Mouse (Mus musculus) testis, adult 2 months (tissue): ENCODE measurements at regions not wholly inside any gene's neighbourhood (a gene's known extent, or its start where the extent isn't known, plus 50 kb on each side); places are given as distances from the start of the nearest gene placed in this dataset.

Source experiments
- H3K27ac ChIP-seq: fragments of 200-500 bp; 2 replicates; pipeline ENCODE4 v1.5.1; 2012; ENCODE audit warnings: low read depth, low read length; ENCODE audit not compliant: control insufficient read depth, insufficient read depth
- H3K27me3 ChIP-seq: fragments of 200-500 bp; 2 replicates; pipeline ENCODE4 v1.6.1; 2012; ENCODE audit warnings: mild to moderate bottlenecking, low read length, moderate library complexity; ENCODE audit not compliant: control insufficient read depth, insufficient read depth
- H3K36me3 ChIP-seq: fragments of 200-500 bp; 2 replicates; pipeline ENCODE4 v1.6.1; 2012; ENCODE audit warnings: mild to moderate bottlenecking, low read length; ENCODE audit not compliant: control insufficient read depth, insufficient read depth
- H3K4me1 ChIP-seq: fragments of 200-500 bp; 2 replicates; pipeline ENCODE4 v1.6.1; 2012; ENCODE audit warnings: low read length; ENCODE audit not compliant: control insufficient read depth, insufficient read depth
- H3K4me3 ChIP-seq: fragments of 200-500 bp; 2 replicates; pipeline ENCODE4 v1.5.1; 2012; ENCODE audit warnings: low read depth, mild to moderate bottlenecking, low read length, moderate library complexity, mixed read lengths; ENCODE audit not compliant: control insufficient read depth
- CTCF ChIP-seq: fragments of 200-500 bp; IDR thresholded peaks from 2 replicates; pipeline ENCODE4 v1.5.1; 2012; ENCODE audit warnings: low read depth, mild to moderate bottlenecking, inconsistent platforms, low read length, moderate library complexity; ENCODE audit not compliant: control insufficient read depth, insufficient read depth, insufficient replicate concordance
- POLR2A ChIP-seq: fragments of 200-500 bp; IDR thresholded peaks from 2 replicates; pipeline ENCODE4 v1.6.1; 2012; ENCODE audit warnings: low read depth, mild to moderate bottlenecking, inconsistent platforms, low read length, moderate library complexity; ENCODE audit not compliant: control insufficient read depth

DNA sequence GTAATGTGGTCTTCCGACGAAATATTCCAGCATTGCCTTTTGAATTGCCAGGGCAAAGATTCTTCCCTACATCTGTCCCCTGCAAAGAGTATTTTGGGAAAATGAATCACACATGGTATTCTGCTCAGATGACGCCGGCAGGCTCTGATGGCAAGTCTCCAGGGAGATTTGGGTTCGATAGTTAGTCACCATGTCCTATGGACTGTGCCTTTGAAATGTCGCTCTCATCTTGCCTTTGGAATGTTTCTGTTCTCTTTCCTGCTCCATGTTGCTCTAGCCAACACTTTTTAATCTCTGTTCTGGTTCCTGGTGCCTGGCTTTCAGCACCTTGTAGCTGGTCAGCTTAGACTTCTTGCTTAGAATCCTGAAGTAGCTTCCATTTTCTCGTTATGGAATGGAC lies 252.3 kb downstream of the Itga8 start:
- no peak overlapping the region for H3K27ac ChIP-seq
- no peaks in the 10 kb centered on the region for H3K36me3 ChIP-seq
- H3K4me3 ChIP-seq = no peak overlapping the region
- no peaks in the 10 kb centered on the region for H3K4me1 ChIP-seq
- TF ChIP-seq CTCF = no peak
- TF ChIP-seq POLR2A = no peak
- no peaks in the 10 kb centered on the region for H3K27me3 ChIP-seq

DNA sequence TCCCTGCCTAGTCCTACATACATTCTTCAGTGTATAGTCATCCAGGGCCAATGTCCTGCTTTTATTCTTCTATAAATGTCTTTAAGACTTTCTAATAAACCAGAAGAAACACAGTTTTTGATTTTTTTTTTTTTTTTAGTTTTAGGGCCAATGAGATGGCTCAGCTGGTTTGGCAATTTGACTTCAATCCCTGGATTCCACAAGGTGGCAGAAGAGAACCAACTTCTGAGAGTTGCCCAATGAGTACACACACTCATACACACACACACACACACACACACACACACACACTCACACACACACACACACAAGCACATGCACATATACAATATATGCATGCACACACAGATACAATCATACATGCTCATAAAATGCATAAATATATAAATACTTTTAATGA lies 251.8 kb downstream of the Itga8 start:
- H3K4me3 ChIP-seq = no peak overlapping the region
- TF ChIP-seq POLR2A (no peak), CTCF (no peak)
- no peak overlapping the region for H3K27ac ChIP-seq
- no peaks in the 10 kb centered on the region for H3K36me3 ChIP-seq
- no peaks in the 10 kb centered on the region for H3K27me3 ChIP-seq
- H3K4me1 ChIP-seq = no peaks in the 10 kb centered on the region

DNA sequence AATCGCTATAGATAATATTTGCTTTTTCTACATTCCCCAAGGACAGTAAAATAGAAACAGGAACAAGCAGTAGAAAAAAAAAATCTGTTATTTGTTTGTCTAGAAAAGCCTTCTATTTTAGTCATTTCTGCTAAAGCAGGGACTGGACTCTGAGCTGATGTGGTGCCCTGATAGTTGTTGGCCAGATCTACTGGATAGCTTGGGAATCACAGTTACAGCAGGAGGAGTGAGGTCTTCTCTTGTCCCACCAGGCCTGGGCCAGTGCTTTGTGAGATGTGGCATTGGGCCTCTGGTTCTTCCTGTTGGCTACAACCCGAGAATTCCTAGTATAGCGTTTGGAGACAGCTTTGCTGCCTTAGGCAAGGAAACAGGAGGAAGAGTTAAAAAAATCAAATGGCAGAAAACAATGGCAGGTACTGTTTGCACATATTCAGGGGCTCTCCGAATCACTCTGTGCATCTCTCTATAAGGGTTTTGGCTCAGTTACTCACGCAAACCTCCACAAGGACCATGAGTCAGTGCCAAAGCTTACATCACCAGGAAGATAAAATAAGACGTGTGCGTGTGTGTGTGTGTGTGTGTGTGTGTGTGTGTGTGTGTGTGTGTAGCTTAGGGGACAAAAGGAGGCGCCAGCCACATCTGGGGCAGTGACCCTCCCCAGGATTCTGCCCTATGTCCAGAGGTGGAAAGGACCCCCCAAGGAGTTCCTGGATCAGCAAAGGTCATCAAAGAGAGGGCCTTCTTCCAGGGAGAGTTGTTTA lies 248.1 kb downstream of the Itga8 start:
- Histone ChIP-seq H3K27me3 (no peaks in the 10 kb centered on the region), H3K27ac (peak overlapping the region; percentile 29; the same call in 1 of the 2 replicates), H3K4me1 (no peaks in the 10 kb centered on the region), H3K4me3 (no peak overlapping the region), H3K36me3 (no peaks in the 10 kb centered on the region)
- TF ChIP-seq POLR2A = no peak
- TF ChIP-seq CTCF = no peak

DNA sequence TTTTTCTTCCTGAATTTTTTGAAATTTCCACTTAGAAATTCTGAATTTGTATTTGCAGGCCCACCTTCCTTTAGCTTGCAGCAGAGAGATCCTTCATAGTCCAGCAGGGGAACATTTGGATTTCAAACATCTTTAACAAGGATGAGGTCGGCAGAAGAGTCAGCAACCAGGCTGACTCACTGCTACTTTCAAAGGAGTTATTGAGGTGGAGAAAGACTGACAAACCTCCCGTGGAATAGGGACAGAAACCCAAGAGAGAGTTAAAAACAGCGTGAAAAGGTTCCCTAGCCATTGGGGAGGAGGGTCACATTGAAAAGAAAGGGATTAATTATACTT lies 247.6 kb downstream of the Itga8 start:
- no peaks in the 10 kb centered on the region for H3K27me3 ChIP-seq
- H3K36me3 ChIP-seq = no peaks in the 10 kb centered on the region
- H3K27ac ChIP-seq = no peak overlapping the region
- no peaks in the 10 kb centered on the region for H3K4me1 ChIP-seq
- H3K4me3 ChIP-seq = no peak overlapping the region
- TF ChIP-seq POLR2A (no peak), CTCF (no peak)
